Mouse (Mus musculus) neural tube, embryonic 10.5 days (tissue): ENCODE results near the gene Fam149b.

ENCODE experiments used
- DNase-seq: peaks from one replicate; pipeline ENCODE4 v3.0.0-alpha.2; 2017; ENCODE audit warnings: low spot score; ENCODE audit errors: extremely low spot score

Gene Fam149b

GRCm38 (mm10) chr14:20389446-20390079 is 41.6 kb downstream of the Fam149b start:
- no peak for DNase-seq

GRCm38 (mm10) chr14:20392326-20392725 is 44.4 kb downstream of the Fam149b start:
- no peak for DNase-seq

GRCm38 (mm10) chr14:20393205-20393913 is 45.4 kb downstream of the Fam149b start, which contains the start of gene Mrps16:
Gene Mrps16, minus strand, starts transcription at chr14:20393634.
- peak; percentile 92 for DNase-seq

- no peak for DNase-seq
Measured at GRCm38 (mm10) chr14:20397220-20397619, 49.3 kb downstream of the Fam149b start.

- DNase-seq = no peak
Measured at GRCm38 (mm10) chr14:20398864-20399263, 50.9 kb downstream of the Fam149b start.

GRCm38 (mm10) chr14:20400071-20400470 is 52.1 kb downstream of the Fam149b start:
- no peak for DNase-seq

GRCm38 (mm10) chr14:20422257-20422656 is 74.3 kb downstream of the Fam149b start:
- DNase-seq = no peak

- DNase-seq = no peak
Measured at GRCm38 (mm10) chr14:20423046-20423445, 75.1 kb downstream of the Fam149b start.

GRCm38 (mm10) chr14:20428593-20428992 is 80.6 kb downstream of the Fam149b start:
- no peak for DNase-seq

GRCm38 (mm10) chr14:20429833-20430232 is 81.9 kb downstream of the Fam149b start:
- no peak for DNase-seq

GRCm38 (mm10) chr14:20431726-20432125 is 83.8 kb downstream of the Fam149b start:
- DNase-seq = no peak

- DNase-seq = no peak
Measured at GRCm38 (mm10) chr14:20432420-20432819, 84.5 kb downstream of the Fam149b start.
